Mouse (Mus musculus): ENCODE data around the gene Jag2. TPM values are rescaled to one million over a fixed set of nuclear protein-coding genes. Genes with fewer than 3 reads are reported as not detected.

Jag2 gene
- polyA plus RNA-seq, 1 experiment from 2014 or later, result 17.2 TPM

- H3K9me3 ChIP-seq (ENCODE audit: control insufficient read depth, low read length), result no peaks in the 10 kb centered on the region
- WGBS, result 48% methylated on average over 9 of the region's 9 CpGs
- H3K9ac ChIP-seq (replicated peaks; ENCODE audit: low read depth, low read length), result no peak overlapping the region
- no peak overlapping the region for H3K4me3 ChIP-seq (ENCODE audit: low read depth, low read length)
- H3K36me3 ChIP-seq (ENCODE audit: control insufficient read depth, insufficient read depth, low read length), result no peaks in the 10 kb centered on the region
- no peak overlapping the region for H3K4me2 ChIP-seq (ENCODE audit: low read depth, low read length)
- H3K4me1 ChIP-seq (ENCODE audit: control insufficient read depth, insufficient read depth, low read length), result peaks cover 15% of the 10 kb centered on the region; the same call in 1 of the 2 replicates
- no peak for ATAC-seq (ENCODE audit: low read depth)
- no peaks in the 10 kb centered on the region for H3K27me3 ChIP-seq (ENCODE audit: control insufficient read depth, insufficient read depth, low read length)
- no peak overlapping the region for H3K27ac ChIP-seq (ENCODE audit: low read depth, low read length)
These were observed 8.3 kb upstream of the Jag2 start for GRCm38 (mm10) chr12:112937906-112938305.

GRCm38 (mm10) chr12:112932647-112933046 lies 3.1 kb upstream of the Jag2 start:
- WGBS, result 72% methylated on average over 7 of the region's 7 CpGs

GRCm38 (mm10) chr12:112928401-112929241 lies 955 bp downstream of the Jag2 start:
- ATAC-seq (ENCODE audit: low read depth), result peak; percentile 61
- H3K9me3 ChIP-seq (ENCODE audit: control insufficient read depth, low read length), result no peaks in the 10 kb centered on the region
- peak overlapping the region; percentile 86 for H3K27ac ChIP-seq (ENCODE audit: low read depth, low read length)
- peak overlapping the region; percentile 77 for H3K4me2 ChIP-seq (ENCODE audit: low read depth, low read length)
- WGBS, result 3% methylated on average over 94 of the region's 124 CpGs
- H3K4me3 ChIP-seq (ENCODE audit: low read depth, low read length), result peak overlapping the region; percentile 67
- no peaks in the 10 kb centered on the region for H3K36me3 ChIP-seq (ENCODE audit: control insufficient read depth, insufficient read depth, low read length)
- peak overlapping the region; percentile 83 for H3K9ac ChIP-seq (replicated peaks; ENCODE audit: low read depth, low read length)
- H3K27me3 ChIP-seq (ENCODE audit: control insufficient read depth, insufficient read depth, low read length), result no peaks in the 10 kb centered on the region; the same call in 1 of the 2 replicates
- peaks cover 10% of the 10 kb centered on the region; the same call in 1 of the 2 replicates for H3K4me1 ChIP-seq (ENCODE audit: control insufficient read depth, insufficient read depth, low read length)

More at GRCm38 (mm10) chr12:112932647-112933046, 3.1 kb upstream of the Jag2 start:
- ATAC-seq (ENCODE audit: low read depth), result no peak
- H3K4me3 ChIP-seq (ENCODE audit: low read depth, low read length), result no peak overlapping the region
- peaks cover 7% of the 10 kb centered on the region; the same call in 1 of the 2 replicates for H3K4me1 ChIP-seq (ENCODE audit: control insufficient read depth, insufficient read depth, low read length)
- no peaks in the 10 kb centered on the region for H3K9me3 ChIP-seq (ENCODE audit: control insufficient read depth, low read length)
- H3K36me3 ChIP-seq (ENCODE audit: control insufficient read depth, insufficient read depth, low read length), result no peaks in the 10 kb centered on the region
- H3K9ac ChIP-seq (replicated peaks; ENCODE audit: low read depth, low read length), result no peak overlapping the region
- no peak overlapping the region for H3K4me2 ChIP-seq (ENCODE audit: low read depth, low read length)
- H3K27ac ChIP-seq (ENCODE audit: low read depth, low read length), result no peak overlapping the region
- no peaks in the 10 kb centered on the region; the same call in 1 of the 2 replicates for H3K27me3 ChIP-seq (ENCODE audit: control insufficient read depth, insufficient read depth, low read length)

- H3K4me1 ChIP-seq (ENCODE audit: control insufficient read depth, insufficient read depth, low read length), result peaks cover 17% of the 10 kb centered on the region; the same call in 1 of the 2 replicates
- no peak overlapping the region for H3K4me3 ChIP-seq (ENCODE audit: low read depth, low read length)
- H3K27ac ChIP-seq (ENCODE audit: low read depth, low read length), result no peak overlapping the region
- peak overlapping the region; percentile 77; the same call in 1 of the 2 replicates for H3K4me2 ChIP-seq (ENCODE audit: low read depth, low read length)
- WGBS, result 69% methylated on average over 14 of the region's 14 CpGs
- no peaks in the 10 kb centered on the region for H3K36me3 ChIP-seq (ENCODE audit: control insufficient read depth, insufficient read depth, low read length)
- no peak overlapping the region for H3K9ac ChIP-seq (replicated peaks; ENCODE audit: low read depth, low read length)
- no peak for ATAC-seq (ENCODE audit: low read depth)
- H3K9me3 ChIP-seq (ENCODE audit: control insufficient read depth, low read length), result no peaks in the 10 kb centered on the region
- no peaks in the 10 kb centered on the region; the same call in 1 of the 2 replicates for H3K27me3 ChIP-seq (ENCODE audit: control insufficient read depth, insufficient read depth, low read length)
These were observed 2.3 kb downstream of the Jag2 start for GRCm38 (mm10) chr12:112927265-112927664.

- Histone ChIP-seq H3K27ac (ENCODE audit: low read depth, low read length) (no peak overlapping the region), H3K4me3 (ENCODE audit: low read depth, low read length) (no peak overlapping the region), H3K9ac (replicated peaks; ENCODE audit: low read depth, low read length) (no peak overlapping the region), H3K9me3 (ENCODE audit: control insufficient read depth, low read length) (no peaks in the 10 kb centered on the region), H3K27me3 (ENCODE audit: control insufficient read depth, insufficient read depth, low read length) (no peaks in the 10 kb centered on the region; the same call in 1 of the 2 replicates), H3K36me3 (ENCODE audit: control insufficient read depth, insufficient read depth, low read length) (no peaks in the 10 kb centered on the region), H3K4me2 (ENCODE audit: low read depth, low read length) (no peak overlapping the region), H3K4me1 (ENCODE audit: control insufficient read depth, insufficient read depth, low read length) (peaks cover 19% of the 10 kb centered on the region; the same call in 1 of the 2 replicates)
- ATAC-seq (ENCODE audit: low read depth), result no peak
- WGBS, result 89% methylated on average over 6 of the region's 6 CpGs
These were observed 3.6 kb downstream of the Jag2 start for GRCm38 (mm10) chr12:112925950-112926349.

- no peak overlapping the region for H3K4me2 ChIP-seq (ENCODE audit: low read depth, low read length)
- H3K36me3 ChIP-seq (ENCODE audit: control insufficient read depth, insufficient read depth, low read length), result no peaks in the 10 kb centered on the region
- H3K27ac ChIP-seq (ENCODE audit: low read depth, low read length), result no peak overlapping the region
- H3K4me3 ChIP-seq (ENCODE audit: low read depth, low read length), result no peak overlapping the region
- H3K9me3 ChIP-seq (ENCODE audit: control insufficient read depth, low read length), result no peaks in the 10 kb centered on the region
- 6% methylated on average over 3 of the region's 3 CpGs for WGBS
- no peaks in the 10 kb centered on the region for H3K27me3 ChIP-seq (ENCODE audit: control insufficient read depth, insufficient read depth, low read length)
- peaks cover 11% of the 10 kb centered on the region; the same call in 1 of the 2 replicates for H3K4me1 ChIP-seq (ENCODE audit: control insufficient read depth, insufficient read depth, low read length)
- ATAC-seq (ENCODE audit: low read depth), result no peak
- H3K9ac ChIP-seq (replicated peaks; ENCODE audit: low read depth, low read length), result no peak overlapping the region
These were observed 7.0 kb downstream of the Jag2 start for GRCm38 (mm10) chr12:112922541-112922940.

- H3K4me2 ChIP-seq (ENCODE audit: low read depth, low read length), result no peak overlapping the region
- no peaks in the 10 kb centered on the region for H3K36me3 ChIP-seq (ENCODE audit: control insufficient read depth, insufficient read depth, low read length)
- no peak for ATAC-seq (ENCODE audit: low read depth)
- H3K9me3 ChIP-seq (ENCODE audit: control insufficient read depth, low read length), result no peaks in the 10 kb centered on the region
- no peak overlapping the region for H3K27ac ChIP-seq (ENCODE audit: low read depth, low read length)
- no peak overlapping the region for H3K4me3 ChIP-seq (ENCODE audit: low read depth, low read length)
- peaks cover 9% of the 10 kb centered on the region; the same call in 1 of the 2 replicates for H3K4me1 ChIP-seq (ENCODE audit: control insufficient read depth, insufficient read depth, low read length)
- 88% methylated on average over 12 of the region's 12 CpGs for WGBS
- H3K27me3 ChIP-seq (ENCODE audit: control insufficient read depth, insufficient read depth, low read length), result no peaks in the 10 kb centered on the region
- H3K9ac ChIP-seq (replicated peaks; ENCODE audit: low read depth, low read length), result no peak overlapping the region
These were observed 8.1 kb downstream of the Jag2 start for GRCm38 (mm10) chr12:112921518-112921917.

- WGBS, result 64% methylated on average over 8 of the region's 8 CpGs
- no peaks in the 10 kb centered on the region for H3K9me3 ChIP-seq (ENCODE audit: control insufficient read depth, low read length)
- H3K4me2 ChIP-seq (ENCODE audit: low read depth, low read length), result no peak overlapping the region
- H3K9ac ChIP-seq (replicated peaks; ENCODE audit: low read depth, low read length), result no peak overlapping the region; the same call in 1 of the 2 replicates
- no peak overlapping the region for H3K27ac ChIP-seq (ENCODE audit: low read depth, low read length)
- no peak for ATAC-seq (ENCODE audit: low read depth)
- H3K4me1 ChIP-seq (ENCODE audit: control insufficient read depth, insufficient read depth, low read length), result peaks cover 8% of the 10 kb centered on the region; the same call in 1 of the 2 replicates
- H3K27me3 ChIP-seq (ENCODE audit: control insufficient read depth, insufficient read depth, low read length), result no peaks in the 10 kb centered on the region
- peaks cover 17% of the 10 kb centered on the region for H3K36me3 ChIP-seq (ENCODE audit: control insufficient read depth, insufficient read depth, low read length)
- no peak overlapping the region for H3K4me3 ChIP-seq (ENCODE audit: low read depth, low read length)
These were observed 11.7 kb downstream of the Jag2 start for GRCm38 (mm10) chr12:112917906-112918305.

- Histone ChIP-seq H3K9ac (replicated peaks; ENCODE audit: low read depth, low read length) (no peak overlapping the region), H3K4me1 (ENCODE audit: control insufficient read depth, insufficient read depth, low read length) (peaks cover 4% of the 10 kb centered on the region; the same call in 1 of the 2 replicates), H3K4me2 (ENCODE audit: low read depth, low read length) (no peak overlapping the region), H3K27ac (ENCODE audit: low read depth, low read length) (no peak overlapping the region), H3K27me3 (ENCODE audit: control insufficient read depth, insufficient read depth, low read length) (no peaks in the 10 kb centered on the region), H3K4me3 (ENCODE audit: low read depth, low read length) (no peak overlapping the region), H3K9me3 (ENCODE audit: control insufficient read depth, low read length) (no peaks in the 10 kb centered on the region), H3K36me3 (ENCODE audit: control insufficient read depth, insufficient read depth, low read length) (peaks cover 21% of the 10 kb centered on the region)
- ATAC-seq (ENCODE audit: low read depth), result no peak
- WGBS, result 80% methylated on average over 11 of the region's 11 CpGs
These were observed 12.1 kb downstream of the Jag2 start for GRCm38 (mm10) chr12:112917486-112917885.
